Mouse (Mus musculus) liver, adult (tissue): ENCODE measurements around the gene Vmn1r21.

Experiments
- GATA4 ChIP-seq: IDR thresholded peaks from 2 replicates; pipeline ENCODE4 v1.6.1; 2014; ENCODE audit warnings: mild to moderate bottlenecking, low read length; ENCODE audit not compliant: insufficient replicate concordance

Vmn1r21 gene

GRCm38 (mm10) chr6:57850286-57850685 is at the start of gene Vmn1r21:
Gene Vmn1r21, minus strand, starts transcription at chr6:57850343.
- no peak for TF ChIP-seq GATA4

- no peak for TF ChIP-seq GATA4
These were observed 9.2 kb upstream of the Vmn1r21 start for GRCm38 (mm10) chr6:57859043-57860042.

GRCm38 (mm10) chr6:57839693-57840408 is 10.3 kb downstream of the Vmn1r21 start:
- TF ChIP-seq GATA4: no peak

GRCm38 (mm10) chr6:57825259-57825715 is 24.9 kb downstream of the Vmn1r21 start:
- TF ChIP-seq GATA4: no peak

GRCm38 (mm10) chr6:57824422-57825258 is 25.5 kb downstream of the Vmn1r21 start, which contains the start of gene Vopp1:
Gene Vopp1, minus strand, starts transcription at chr6:57825159.
- TF ChIP-seq GATA4: no peak

GRCm38 (mm10) chr6:57823461-57823860 is 26.7 kb downstream of the Vmn1r21 start:
- no peak for TF ChIP-seq GATA4

GRCm38 (mm10) chr6:57822648-57823410 is 27.3 kb downstream of the Vmn1r21 start:
- TF ChIP-seq GATA4: no peak

GRCm38 (mm10) chr6:57814436-57814940 is 35.7 kb downstream of the Vmn1r21 start:
- no peak for TF ChIP-seq GATA4

- TF ChIP-seq GATA4: no peak
These were observed 38.1 kb downstream of the Vmn1r21 start for GRCm38 (mm10) chr6:57811748-57812730.

GRCm38 (mm10) chr6:57805218-57806069 is 44.7 kb downstream of the Vmn1r21 start:
- no peak for TF ChIP-seq GATA4

GRCm38 (mm10) chr6:57803130-57803529 is 47.0 kb downstream of the Vmn1r21 start:
- TF ChIP-seq GATA4: no peak

- no peak for TF ChIP-seq GATA4
These were observed 51.2 kb downstream of the Vmn1r21 start for GRCm38 (mm10) chr6:57798986-57799385.

GRCm38 (mm10) chr6:57796853-57797423 is 53.2 kb downstream of the Vmn1r21 start:
- no peak for TF ChIP-seq GATA4
